8 mouse cellular contexts compared by ENCODE assay signal in the genomic region with DNA sequence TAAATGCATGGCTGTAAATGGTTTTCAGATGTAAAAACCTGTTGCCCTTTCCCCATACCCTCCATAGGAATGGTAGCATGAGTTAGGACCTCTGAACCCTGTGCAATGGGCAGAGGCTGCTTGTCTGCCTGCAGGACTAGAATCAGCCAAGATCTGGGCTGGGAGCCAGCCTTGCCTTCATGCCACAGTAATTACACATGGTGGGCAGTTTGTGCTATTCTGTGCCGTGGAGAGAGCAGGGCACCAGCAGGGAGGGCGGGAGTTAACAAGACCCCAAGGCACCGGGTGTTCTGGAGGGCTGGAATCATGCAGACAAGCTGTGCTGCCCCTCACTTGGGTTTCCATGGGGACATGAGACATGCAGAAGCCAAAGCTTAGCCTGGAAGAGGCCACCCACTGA. TPM values are rescaled to one million over a fixed set of nuclear protein-coding genes. Genes with fewer than 3 reads are reported as not detected.
DNase-seq lines count a peak whose midpoint lies in the region; ATAC-seq lines count a peak whose summit lies in the region.

No protein-coding gene starts in this region.

- no peaks in the 10 kb centered on the region for H3K27me3 ChIP-seq in midbrain, embryonic 12.5 days
- 0 out of 2 replicates have a peak, but pooled peaks cover 5% of the 10 kb centered on the region for H3K27me3 ChIP-seq in midbrain, embryonic 10.5 days (ENCODE audit: low read depth, poor library complexity, severe bottlenecking)
- H3K27me3 ChIP-seq in forebrain, embryonic 13.5 days = peaks cover 48% of the 10 kb centered on the region

- no peak overlapping the region for H3K4me3 ChIP-seq in midbrain, embryonic 12.5 days
- H3K4me3 ChIP-seq in midbrain, embryonic 10.5 days = no peak overlapping the region
- no peak overlapping the region for H3K4me3 ChIP-seq in forebrain, embryonic 13.5 days

- 0 out of 2 replicates have a peak, but pooled peaks have one; percentile 10 for ATAC-seq in midbrain, embryonic 12.5 days (ENCODE audit: low FRiP score, low read depth)
- ATAC-seq in forebrain, embryonic 13.5 days = peak; percentile 50

- 31% methylated on average over 3 of the region's 3 CpGs for WGBS in midbrain, embryonic 12.5 days
- 37% methylated on average over 3 of the region's 3 CpGs for WGBS in midbrain, embryonic 10.5 days
- WGBS in forebrain, embryonic 13.5 days = 3% methylated on average over 3 of the region's 3 CpGs

- H3K9me3 ChIP-seq in midbrain, embryonic 12.5 days = no peaks in the 10 kb centered on the region
- H3K9me3 ChIP-seq in midbrain, embryonic 10.5 days (replicated peaks) = no peaks in the 10 kb centered on the region
- no peaks in the 10 kb centered on the region for H3K9me3 ChIP-seq in forebrain, embryonic 13.5 days (replicated peaks)

- H3K36me3 ChIP-seq in midbrain, embryonic 12.5 days = no peaks in the 10 kb centered on the region
- H3K36me3 ChIP-seq in midbrain, embryonic 10.5 days = 0 out of 2 replicates have a peak, but pooled peaks cover 5% of the 10 kb centered on the region
- no peaks in the 10 kb centered on the region for H3K36me3 ChIP-seq in forebrain, embryonic 13.5 days (ENCODE audit: poor library complexity, severe bottlenecking)

- intact Hi-C loops in left cerebral cortex, postnatal 14 days (cut with DNase I) = no loop called here

- no peak overlapping the region for H3K9ac ChIP-seq in midbrain, embryonic 12.5 days (replicated peaks)
- H3K9ac ChIP-seq in forebrain, embryonic 13.5 days = no peak overlapping the region

- peak overlapping the region; percentile 91 for H3K27ac ChIP-seq in midbrain, embryonic 12.5 days (replicated peaks)
- H3K27ac ChIP-seq in midbrain, embryonic 10.5 days (replicated peaks) = no peak overlapping the region; the same call in 1 of the 2 replicates
- H3K27ac ChIP-seq in forebrain, embryonic 13.5 days = peak overlapping the region; percentile 97

- DNase-seq in midbrain, embryonic 10.5 days (ENCODE audit: low spot score) = no peak
- peak; percentile 38 to 44 for DNase-seq in left cerebral cortex, postnatal 14 days (ENCODE audit: low spot score in 2 of 2)
- DNase-seq in right cerebral cortex, postnatal 4 days = peak; percentile 56
- no peak for DNase-seq in spleen, postnatal 36 days (ENCODE audit: low spot score in 2 of 2)
- no peak for DNase-seq in lung, postnatal 10 days
- DNase-seq in embryo, embryonic 10 days (ENCODE audit: low spot score) = no peak

- H3K4me1 ChIP-seq in midbrain, embryonic 12.5 days = peaks cover 57% of the 10 kb centered on the region
- H3K4me1 ChIP-seq in midbrain, embryonic 10.5 days = peaks cover 44% of the 10 kb centered on the region
- H3K4me1 ChIP-seq in forebrain, embryonic 13.5 days = peaks cover 63% of the 10 kb centered on the region

- no peak overlapping the region for H3K4me2 ChIP-seq in midbrain, embryonic 12.5 days (replicated peaks)
- peak overlapping the region; percentile 47 for H3K4me2 ChIP-seq in forebrain, embryonic 13.5 days

RNA-seq across cellular contexts. Expression of a gene that starts 30.1 kb away (rescaled TPM):
- 16.9 and 17.3 TPM in 2 replicates for polyA plus RNA-seq in midbrain, embryonic 12.5 days (2016; fragmentation: Nextera tagmentation; extraction: Ambion mirVana)
- 17.8 and 18.6 TPM in 2 replicates for polyA plus RNA-seq in midbrain, embryonic 10.5 days (2016; fragmentation: Nextera tagmentation; extraction: Ambion mirVana)
- 15.4 and 17.4 TPM in 2 replicates for polyA plus RNA-seq in forebrain, embryonic 13.5 days (2015; fragmentation: Nextera tagmentation; extraction: Ambion mirVana)
- total RNA-seq in left cerebral cortex, postnatal 14 days (2021) = 10 to 100 TPM; 19.0 to 20.9 TPM

RNA-seq across cellular contexts. Expression of a gene that starts 42.4 kb away (rescaled TPM):
- 0.43 and 0.76 TPM in 2 replicates for polyA plus RNA-seq in midbrain, embryonic 12.5 days (2016; fragmentation: Nextera tagmentation; extraction: Ambion mirVana)
- 0.51 and 0.54 TPM in 2 replicates for polyA plus RNA-seq in midbrain, embryonic 10.5 days (2016; fragmentation: Nextera tagmentation; extraction: Ambion mirVana)
- polyA plus RNA-seq in forebrain, embryonic 13.5 days (2015; fragmentation: Nextera tagmentation; extraction: Ambion mirVana) = 0.28 and 0.74 TPM in 2 replicates
- 1 to 10 TPM; 1.1 TPM for total RNA-seq in left cerebral cortex, postnatal 14 days (2021)

Comparison
In these comparisons a context has a peak if more than half of its experiments do, and no peak if none do; other contexts are left out.
1. DNase-seq: peak in left cerebral cortex, postnatal 14 days (2 of 2) and right cerebral cortex, postnatal 4 days (single experiment); none in midbrain, embryonic 10.5 days (single experiment), spleen, postnatal 36 days (0 of 2), lung, postnatal 10 days (single experiment) and embryo, embryonic 10 days (single experiment).